Mouse (Mus musculus) E14TG2a.4 (cell line): ENCODE data around the gene Zranb3.
A peak's percentile ranks its signal among the peaks of the same experiment; 100 is the strongest.
"Not testable (repeated sequence)": the region's sequence is repeated elsewhere in the genome, so short reads cannot be mapped to it uniquely, and the experiment has no call there.

Source experiments
- H3K27me3 ChIP-seq: 2 replicates; pipeline ENCODE4 v1.6.1; 2014; ENCODE audit warnings: low read length, control low read depth; ENCODE audit not compliant: insufficient read depth
- H3K36me3 ChIP-seq: 2 replicates; pipeline ENCODE4 v1.6.1; 2014; ENCODE audit warnings: low read length, control low read depth; ENCODE audit not compliant: insufficient read depth
- H3K4me1 ChIP-seq: replicated peaks from 2 replicates; pipeline ENCODE4 v1.6.1; 2014; ENCODE audit warnings: low read depth, low read length, control low read depth
- H3K4me3 ChIP-seq: replicated peaks from 2 replicates; pipeline ENCODE4 v1.5.1; 2014; ENCODE audit warnings: mild to moderate bottlenecking, low read length
- H3K9me3 ChIP-seq: 2 replicates; pipeline ENCODE4 v1.6.1; 2014; ENCODE audit warnings: low read length, control low read depth
- CTCF ChIP-seq: conservative IDR thresholded peaks from 2 replicates; pipeline ENCODE4 v1.5.1; 2014; ENCODE audit warnings: low read length
- NANOG ChIP-seq: IDR thresholded peaks from 2 replicates; pipeline ENCODE4 v1.6.1; 2014; ENCODE audit warnings: borderline replicate concordance, low read length, mixed read lengths
- POU5F1 ChIP-seq: IDR thresholded peaks from 2 replicates; pipeline ENCODE4 v1.6.1; 2014; ENCODE audit warnings: low read length, borderline replicate concordance

The Zranb3 gene

DNA sequence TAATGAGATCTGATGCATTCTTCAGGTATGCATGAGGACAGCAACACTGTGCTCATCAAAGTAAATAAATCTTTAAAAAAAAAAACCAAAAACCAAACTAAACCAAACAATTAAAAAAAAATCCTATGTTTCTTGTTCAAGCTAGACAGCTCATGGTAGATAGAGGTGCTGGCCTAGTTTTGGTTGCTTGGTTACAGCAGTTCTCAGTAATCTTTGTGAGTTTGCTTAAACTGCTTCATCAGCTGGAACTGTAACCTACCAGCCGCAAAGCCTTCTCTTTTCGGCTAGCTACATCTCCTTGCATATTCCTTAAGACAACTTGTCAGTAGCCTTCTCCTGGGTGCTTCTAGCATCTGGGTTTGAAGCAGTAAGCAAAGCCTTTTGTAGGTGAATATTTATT, 93.1 kb downstream of the Zranb3 start:
- no peak overlapping the region for H3K4me3 ChIP-seq
- peaks cover 3% of the 10 kb centered on the region for H3K9me3 ChIP-seq
- no peaks in the 10 kb centered on the region for H3K27me3 ChIP-seq
- peaks cover 24% of the 10 kb centered on the region for H3K4me1 ChIP-seq
- TF ChIP-seq NANOG (no peak), CTCF (no peak), POU5F1 (no peak)
- H3K36me3 ChIP-seq = peaks cover 28% of the 10 kb centered on the region

DNA sequence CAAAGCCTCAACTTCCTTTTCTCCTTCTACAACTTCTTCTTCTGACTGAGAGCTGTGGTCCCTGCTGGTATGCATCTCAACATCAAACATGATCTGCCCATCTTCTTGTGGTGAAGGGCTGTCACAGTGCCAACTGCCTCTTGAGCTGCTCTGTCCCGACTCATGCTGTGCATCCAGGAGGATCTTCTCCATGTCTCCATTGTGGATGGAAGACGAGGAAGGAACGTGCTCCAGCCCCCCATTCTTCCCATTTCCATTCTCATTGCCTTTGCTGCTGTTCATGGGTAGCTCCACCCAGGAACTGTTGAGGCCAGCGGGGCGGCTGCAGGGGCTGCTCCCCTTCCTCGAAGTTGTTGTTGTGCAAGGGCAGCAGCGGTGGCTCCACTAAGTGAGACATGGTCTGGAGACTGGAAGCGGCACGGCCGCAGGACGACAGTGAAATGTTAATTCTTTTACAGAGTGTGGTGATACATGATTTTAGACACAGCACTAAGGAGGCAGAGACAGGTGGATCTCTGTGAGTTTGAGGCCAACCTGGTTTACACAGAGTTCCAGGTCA, 96.7 kb downstream of the Zranb3 start:
- peaks cover 16% of the 10 kb centered on the region for H3K36me3 ChIP-seq
- H3K27me3 ChIP-seq, H3K9me3 ChIP-seq, H3K4me3 ChIP-seq: not testable (repeated sequence)
- H3K4me1 ChIP-seq = peaks cover 53% of the 10 kb centered on the region

DNA sequence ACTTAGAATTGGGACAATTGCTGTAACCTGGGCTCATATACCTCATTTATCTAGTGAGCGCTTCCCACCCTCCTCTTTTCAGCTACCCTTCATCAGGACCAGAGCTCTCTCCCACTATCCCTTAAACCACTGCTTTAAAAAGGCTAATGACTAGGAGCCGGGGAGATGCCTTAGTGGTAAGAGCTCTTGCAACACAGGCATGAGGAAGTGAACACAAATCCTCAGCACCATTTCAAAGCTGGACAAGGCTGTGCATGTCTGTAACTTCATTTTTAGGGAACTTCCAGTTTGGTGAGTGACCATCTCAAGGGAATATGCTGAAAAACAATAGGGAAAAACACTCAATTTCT, 98.5 kb downstream of the Zranb3 start:
- H3K9me3 ChIP-seq = peaks cover 3% of the 10 kb centered on the region
- peaks cover 67% of the 10 kb centered on the region for H3K4me1 ChIP-seq
- no peaks in the 10 kb centered on the region for H3K27me3 ChIP-seq
- no peak overlapping the region for H3K4me3 ChIP-seq
- TF ChIP-seq POU5F1 = no peak
- TF ChIP-seq CTCF = no peak
- TF ChIP-seq NANOG = no peak
- H3K36me3 ChIP-seq = peaks cover 12% of the 10 kb centered on the region; the same call in 1 of the 2 replicates

DNA sequence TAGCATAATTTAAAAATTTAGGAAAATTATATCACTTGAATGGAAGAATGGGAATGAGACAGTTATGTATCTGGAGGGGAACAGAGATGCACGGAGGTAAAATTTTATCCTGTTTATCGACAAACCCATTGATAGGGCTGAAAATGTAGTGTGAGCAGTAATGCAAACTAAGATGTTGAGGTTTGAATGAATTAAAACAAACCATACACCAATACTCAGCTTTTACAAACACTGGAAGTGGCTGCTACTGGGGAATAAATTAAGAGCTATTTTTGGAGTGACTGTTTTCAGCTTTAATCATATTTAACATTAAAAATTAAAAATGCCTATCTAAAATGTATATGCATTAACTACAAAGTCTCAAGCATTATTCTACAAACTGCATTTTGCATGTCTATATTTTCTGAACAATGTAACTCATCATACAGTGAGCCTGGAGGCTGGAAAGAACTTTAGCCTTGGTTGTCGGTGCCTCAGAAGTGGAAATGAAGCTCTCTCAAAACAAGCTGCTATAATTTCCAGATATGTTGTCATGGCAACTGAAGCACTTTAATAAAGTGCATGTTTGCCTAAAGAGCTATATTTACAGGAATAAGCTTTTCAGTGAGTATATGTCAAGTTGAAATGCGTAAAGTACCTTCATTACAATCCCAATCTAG, 99.0 kb downstream of the Zranb3 start:
- Histone ChIP-seq H3K9me3 (no peaks in the 10 kb centered on the region), H3K27me3 (no peaks in the 10 kb centered on the region), H3K36me3 (peaks cover 12% of the 10 kb centered on the region; the same call in 1 of the 2 replicates), H3K4me1 (peaks cover 70% of the 10 kb centered on the region), H3K4me3 (no peak overlapping the region)
- no peak for TF ChIP-seq CTCF
- no peak for TF ChIP-seq POU5F1
- TF ChIP-seq NANOG = no peak

DNA sequence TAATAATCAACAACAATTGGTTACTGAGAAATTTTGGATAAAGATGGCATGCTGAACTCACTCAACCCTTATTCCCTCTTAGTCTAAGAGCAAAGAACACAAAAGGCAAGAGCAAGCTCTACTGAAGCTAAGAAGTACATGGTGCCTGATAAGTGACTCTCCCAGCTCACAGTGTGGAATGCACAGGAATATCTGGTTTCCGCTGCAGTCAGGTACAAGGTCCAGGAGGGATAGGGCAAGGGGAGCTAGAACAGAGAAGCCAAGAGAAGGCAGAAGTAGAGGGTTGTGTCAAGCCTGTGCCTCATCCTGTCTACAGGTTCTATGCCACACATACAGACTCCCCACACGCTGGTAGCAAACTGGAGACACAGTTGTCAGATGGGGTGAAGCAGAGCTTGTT, 100.7 kb downstream of the Zranb3 start:
- Histone ChIP-seq H3K36me3 (peaks cover 5% of the 10 kb centered on the region; the same call in 1 of the 2 replicates), H3K4me1 (peaks cover 78% of the 10 kb centered on the region), H3K9me3 (no peaks in the 10 kb centered on the region), H3K27me3 (no peaks in the 10 kb centered on the region), H3K4me3 (no peak overlapping the region)
- TF ChIP-seq NANOG (no peak), CTCF (no peak), POU5F1 (no peak)

DNA sequence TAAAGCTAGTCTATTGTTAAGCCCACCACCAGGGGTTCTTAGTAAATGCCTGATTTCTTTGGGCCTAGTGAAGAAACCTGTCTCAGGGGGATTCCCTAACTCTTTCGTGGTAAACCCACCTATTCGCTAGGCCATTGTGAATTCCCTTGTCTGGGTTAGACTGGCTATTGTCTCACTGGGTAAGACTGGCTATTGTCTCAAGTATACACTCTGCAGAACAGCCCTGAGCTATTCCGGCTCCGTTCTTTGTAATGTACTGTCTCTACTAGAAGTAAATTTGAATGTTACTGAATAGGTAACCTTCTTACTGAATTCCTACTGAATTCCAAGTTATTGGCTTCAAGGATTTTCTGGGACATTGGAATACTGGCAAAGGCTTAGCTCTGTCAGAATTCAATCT, 101.9 kb downstream of the Zranb3 start:
- peaks cover 76% of the 10 kb centered on the region for H3K4me1 ChIP-seq
- peak; percentile 50; the same call in 1 of the 2 replicates for TF ChIP-seq NANOG
- not testable (repeated sequence) for H3K36me3 ChIP-seq, H3K27me3 ChIP-seq, H3K9me3 ChIP-seq, H3K4me3 ChIP-seq

DNA sequence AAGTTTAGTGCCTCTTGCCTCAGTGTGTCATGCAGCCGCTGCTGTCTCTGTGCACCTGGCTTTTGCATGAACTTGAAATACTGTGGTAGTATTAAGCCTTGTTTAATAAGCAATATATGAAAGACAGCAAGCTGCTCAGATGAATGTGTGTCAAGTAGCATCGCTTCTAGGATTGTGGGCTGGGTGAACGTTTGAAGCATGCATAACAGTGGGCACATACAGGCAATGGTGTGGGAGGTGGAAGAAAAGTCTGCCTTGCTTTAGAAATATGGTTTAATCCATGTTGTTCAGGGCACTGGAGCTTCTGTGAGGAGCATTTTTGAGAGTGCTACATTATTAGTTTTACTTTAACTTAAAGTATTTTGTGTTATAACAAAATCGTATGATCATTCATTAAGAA, 109.0 kb downstream of the Zranb3 start:
- Histone ChIP-seq H3K27me3 (no peaks in the 10 kb centered on the region), H3K4me1 (peaks cover 54% of the 10 kb centered on the region), H3K36me3 (peaks cover 31% of the 10 kb centered on the region), H3K9me3 (no peaks in the 10 kb centered on the region), H3K4me3 (no peak overlapping the region)
- TF ChIP-seq CTCF = no peak
- TF ChIP-seq NANOG = no peak
- TF ChIP-seq POU5F1 = no peak

DNA sequence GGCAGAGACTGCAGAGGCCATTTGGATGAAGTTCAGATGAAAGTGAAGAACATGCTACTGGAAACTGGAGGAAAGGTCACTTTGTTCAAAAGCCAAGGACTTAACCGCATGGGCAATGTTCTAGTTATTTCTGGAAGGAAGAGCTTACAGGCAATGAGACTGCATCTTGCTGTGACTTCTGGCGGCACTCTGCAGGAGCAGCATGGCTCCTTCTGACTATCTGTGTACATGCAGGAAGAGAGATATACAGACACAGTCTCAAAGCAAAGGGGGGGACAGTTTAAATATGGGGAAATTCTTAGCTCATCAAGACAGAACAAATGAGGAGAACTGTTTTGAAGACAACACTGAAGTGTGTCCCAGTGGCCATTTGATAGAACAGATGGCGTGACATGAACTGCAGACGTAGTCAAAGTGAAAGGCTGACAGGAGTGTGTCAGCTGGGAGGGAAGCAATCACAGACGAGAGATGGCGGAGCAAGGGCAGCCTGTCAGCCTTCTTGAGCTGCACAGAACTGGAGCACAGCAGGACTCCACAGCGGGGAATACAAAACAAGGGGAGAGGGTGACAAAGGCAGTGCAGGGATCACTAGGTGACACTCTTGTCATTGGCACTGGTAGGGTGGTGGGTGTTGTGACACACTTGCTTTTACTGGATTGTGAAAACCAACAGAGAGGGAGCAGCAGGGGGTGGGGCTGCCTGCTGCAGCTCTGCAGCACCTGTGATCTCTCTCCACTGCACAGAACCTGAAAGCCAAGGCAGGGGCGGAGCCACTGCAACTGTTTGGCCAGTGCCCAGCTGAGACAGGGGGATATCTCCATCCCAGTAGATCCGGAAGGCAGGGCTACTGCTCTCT, 112.7 kb downstream of the Zranb3 start:
- no peak for TF ChIP-seq NANOG
- no peak for TF ChIP-seq POU5F1
- no peak for TF ChIP-seq CTCF
- H3K4me3 ChIP-seq = peak overlapping the region; percentile 14; the same call in 1 of the 2 replicates

More for the DNA sequence above, 112.7 kb downstream of the Zranb3 start:
- H3K4me1 ChIP-seq = peaks cover 21% of the 10 kb centered on the region
- no peaks in the 10 kb centered on the region for H3K27me3 ChIP-seq
- peaks cover 41% of the 10 kb centered on the region for H3K36me3 ChIP-seq
- no peaks in the 10 kb centered on the region for H3K9me3 ChIP-seq
